Mouse (Mus musculus): ENCODE measurements at regions not wholly inside any gene's neighbourhood (a gene's known extent, or its start where the extent isn't known, plus 50 kb on each side); places are given as distances from the start of the nearest gene placed in this dataset.

GRCm38 (mm10) chr3:78162601-78163000 lies 1123.7 kb downstream of the Rapgef2 start:
- Histone ChIP-seq H3K36me3 (replicated peaks; ENCODE audit: insufficient read depth, low read length) (no peaks in the 10 kb centered on the region), H3K27me3 (ENCODE audit: insufficient read depth, low read length) (no peaks in the 10 kb centered on the region), H3K4me3 (ENCODE audit: low read depth, low read length) (no peak overlapping the region), H3K9me3 (ENCODE audit: low read length) (no peaks in the 10 kb centered on the region), H3K27ac (ENCODE audit: low read depth) (no peak overlapping the region), H3K4me1 (ENCODE audit: insufficient read depth) (no peaks in the 10 kb centered on the region), H3K4me2 (ENCODE audit: low read depth, low read length) (no peak overlapping the region), H3K9ac (replicated peaks) (no peak overlapping the region)
- no peak for DNase-seq
- no peak for ATAC-seq
- WGBS (ENCODE audit: insufficient replicate concordance), result 75% methylated on average over 4 of the region's 4 CpGs
- TF ChIP-seq EP300 (IDR thresholded peaks at IDR 0.05; ENCODE audit: low read depth) (no peak), CTCF (IDR thresholded peaks at IDR 0.05; ENCODE audit: low read depth) (no peak)

- DNase-seq (no peak), ATAC-seq (no peak)
- WGBS (ENCODE audit: insufficient replicate concordance), result 74% methylated on average over 4 of the region's 4 CpGs
- H3K9me3 ChIP-seq (ENCODE audit: low read length), result no peaks in the 10 kb centered on the region
- no peaks in the 10 kb centered on the region for H3K36me3 ChIP-seq (replicated peaks; ENCODE audit: insufficient read depth, low read length)
- H3K9ac ChIP-seq (replicated peaks), result no peak overlapping the region
- H3K27me3 ChIP-seq (ENCODE audit: insufficient read depth, low read length), result no peaks in the 10 kb centered on the region
- no peak overlapping the region for H3K4me3 ChIP-seq (ENCODE audit: low read depth, low read length)
- no peak overlapping the region for H3K4me2 ChIP-seq (ENCODE audit: low read depth, low read length)
- TF ChIP-seq EP300 (IDR thresholded peaks at IDR 0.05; ENCODE audit: low read depth) (no peak), CTCF (IDR thresholded peaks at IDR 0.05; ENCODE audit: low read depth) (no peak)
- H3K27ac ChIP-seq (ENCODE audit: low read depth), result no peak overlapping the region
- no peaks in the 10 kb centered on the region for H3K4me1 ChIP-seq (ENCODE audit: insufficient read depth)
Measured at GRCm38 (mm10) chr3:78158450-78158849, 1127.9 kb downstream of the Rapgef2 start.
